Mouse (Mus musculus) urinary bladder, postnatal 10 days (tissue): Measurements from ENCODE around the gene Olfr56.
"Not testable (repeated sequence)": the region's sequence is repeated elsewhere in the genome, so short reads cannot be mapped to it uniquely, and the experiment has no call there.

Source experiments
- DNase-seq: peaks from one replicate; pipeline ENCODE4 v3.0.0; 2022; ENCODE audit warnings: low spot score

Olfr56 gene

DNA sequence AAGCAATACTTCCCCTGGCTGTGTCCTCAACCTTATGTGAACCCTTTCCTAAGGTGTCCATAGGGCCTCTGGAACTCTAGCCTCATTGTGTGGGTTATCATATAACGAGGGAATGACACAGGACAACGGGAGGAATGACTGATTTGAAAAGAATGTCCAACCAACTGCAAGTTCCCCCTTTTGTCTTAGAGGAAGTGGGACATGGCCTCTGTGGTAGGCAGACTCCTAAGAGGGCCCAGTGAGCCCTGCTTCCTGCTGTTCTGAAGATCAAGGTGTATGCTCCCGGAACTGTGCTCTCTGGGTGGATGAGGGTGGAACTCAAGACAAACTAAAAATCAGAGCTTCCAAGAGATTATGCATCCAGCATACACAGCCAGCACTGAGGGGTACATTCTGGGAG is 81.4 kb downstream of the Olfr56 start:
- not testable (repeated sequence) for DNase-seq

DNA sequence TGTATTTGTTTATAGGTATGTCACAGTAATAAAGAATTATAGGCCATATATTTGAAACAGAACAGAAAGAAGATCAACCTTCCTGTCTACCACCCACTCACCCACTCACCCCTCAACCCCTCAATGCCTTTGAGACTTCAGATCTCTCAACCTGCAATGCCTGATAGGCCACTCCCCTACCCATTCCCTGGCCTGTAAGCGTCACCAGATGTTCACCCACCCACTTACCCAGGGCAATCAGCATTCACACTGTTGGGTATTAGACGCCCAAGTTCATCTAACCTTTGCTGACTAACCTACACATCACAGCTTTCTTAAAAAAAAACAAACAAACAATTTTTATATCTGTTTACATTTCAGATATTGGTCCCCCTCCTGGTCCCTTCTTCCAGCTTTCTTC is 83.2 kb downstream of the Olfr56 start:
- not testable (repeated sequence) for DNase-seq

DNA sequence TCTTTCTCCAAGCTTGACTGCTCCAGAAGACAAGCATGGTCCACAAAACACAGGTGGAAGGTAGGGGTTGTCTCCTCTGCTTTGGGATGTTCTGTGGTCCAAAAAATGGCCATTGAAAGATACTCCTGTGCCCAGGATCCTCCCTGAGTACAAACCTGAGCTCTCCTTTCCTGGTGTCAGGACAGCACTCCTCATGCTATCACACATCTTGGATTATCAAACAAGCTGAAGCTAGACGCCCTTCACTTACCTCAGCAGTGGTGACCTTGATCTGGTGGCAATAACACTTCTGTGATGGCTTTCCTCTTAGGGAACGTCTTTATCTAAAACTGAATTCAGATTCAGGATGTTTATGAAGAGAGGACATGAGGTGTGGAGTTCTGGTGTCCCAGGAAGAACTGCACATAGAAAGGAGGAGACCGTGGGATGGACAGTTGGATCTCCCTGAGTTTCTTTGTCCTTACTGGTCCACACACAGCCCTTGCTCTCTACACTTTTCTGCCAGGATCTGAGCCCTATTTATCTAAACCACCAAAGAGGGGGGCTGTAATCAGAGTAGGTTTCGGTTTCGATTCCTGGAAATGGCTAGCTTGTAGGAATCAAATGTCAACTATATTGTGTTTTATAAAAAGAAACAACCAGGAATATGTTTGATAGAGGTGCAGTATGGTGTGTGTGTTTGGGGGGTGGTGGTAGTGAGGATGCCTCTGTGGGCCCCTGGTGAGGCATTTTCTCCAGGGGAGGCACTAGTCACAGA is 85.2 kb downstream of the Olfr56 start, which contains the start of gene Tgtp2:
Gene Tgtp2, minus strand, starts transcription at position 494 of the 757 bp plus-strand sequence.
- DNase-seq = not testable (repeated sequence)

DNA sequence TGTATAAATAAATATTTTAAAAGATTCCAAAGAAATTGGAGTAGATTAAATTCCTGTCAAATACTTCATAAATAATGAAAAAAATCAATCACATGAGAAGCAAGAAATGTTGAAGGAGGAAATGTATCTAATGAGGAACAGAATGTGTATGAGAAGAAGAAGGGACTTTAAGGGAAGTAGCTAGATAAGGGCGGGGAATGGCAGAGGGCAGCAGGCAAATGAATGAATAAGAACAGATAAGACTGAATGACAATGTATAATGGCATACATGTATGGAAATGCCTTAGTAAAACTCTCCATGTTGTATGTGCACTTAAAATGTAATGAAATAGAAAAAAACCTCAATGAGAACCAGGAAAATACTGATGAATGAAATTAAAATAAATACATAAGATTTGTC is 89.7 kb downstream of the Olfr56 start:
- no peak for DNase-seq

DNA sequence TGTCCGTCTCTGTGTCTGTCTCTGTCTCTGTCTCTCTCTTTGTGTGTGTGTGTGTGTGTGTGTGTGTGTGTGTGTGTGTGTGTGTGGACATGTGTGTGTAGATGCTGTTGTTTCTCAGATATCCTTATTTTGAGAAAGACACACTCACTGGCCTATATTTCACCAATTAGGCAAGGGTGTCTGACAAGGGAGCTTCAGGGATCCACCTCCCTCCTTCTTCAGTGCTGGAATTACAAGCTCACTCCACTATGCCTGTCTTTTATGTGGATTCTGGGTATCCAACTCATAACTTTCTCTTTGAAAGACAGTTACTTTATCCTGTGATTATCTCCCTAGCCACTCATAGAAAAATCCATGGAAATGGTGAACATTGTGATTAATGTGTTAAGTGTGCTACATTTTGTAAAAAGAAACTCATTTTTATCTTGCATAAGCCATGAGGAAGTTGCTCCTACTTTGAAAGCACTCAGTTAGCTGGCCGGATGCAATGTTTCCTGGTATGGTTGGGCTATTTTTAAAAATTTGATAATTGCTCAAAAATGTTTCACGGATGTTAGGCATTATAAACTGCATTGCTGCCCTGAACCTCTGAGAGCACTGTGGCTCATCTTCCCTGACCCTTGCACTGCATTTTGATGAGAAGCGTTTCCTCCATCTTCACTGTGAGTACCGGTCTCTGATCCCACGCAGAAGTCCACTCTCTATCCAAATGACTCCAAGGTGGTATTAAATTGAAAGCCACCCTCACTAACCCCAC is 97.5 kb downstream of the Olfr56 start, which contains the start of gene Ifi47:
Gene Ifi47, plus strand, starts transcription at position 587 of the 757 bp plus-strand sequence.
- DNase-seq = not testable (repeated sequence)

DNA sequence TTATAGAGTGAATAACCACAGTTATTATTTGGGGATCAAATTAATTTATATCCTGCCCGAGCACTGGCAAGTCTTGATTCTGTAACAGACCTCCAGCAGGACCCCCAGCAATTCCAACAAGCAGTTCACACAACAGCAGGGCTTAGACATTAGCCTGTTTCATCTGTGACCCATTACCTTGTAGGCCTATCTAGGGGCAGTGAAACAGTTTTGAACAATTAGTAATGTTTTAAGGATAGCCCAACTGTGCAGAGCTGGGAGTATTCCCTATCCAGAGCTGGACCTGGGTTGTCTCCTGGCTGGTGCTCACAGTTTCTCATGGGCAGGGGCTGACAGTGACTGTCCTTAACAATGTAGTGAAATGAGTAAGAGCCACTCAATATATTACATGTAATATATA is 98.3 kb downstream of the Olfr56 start:
- no peak for DNase-seq

DNA sequence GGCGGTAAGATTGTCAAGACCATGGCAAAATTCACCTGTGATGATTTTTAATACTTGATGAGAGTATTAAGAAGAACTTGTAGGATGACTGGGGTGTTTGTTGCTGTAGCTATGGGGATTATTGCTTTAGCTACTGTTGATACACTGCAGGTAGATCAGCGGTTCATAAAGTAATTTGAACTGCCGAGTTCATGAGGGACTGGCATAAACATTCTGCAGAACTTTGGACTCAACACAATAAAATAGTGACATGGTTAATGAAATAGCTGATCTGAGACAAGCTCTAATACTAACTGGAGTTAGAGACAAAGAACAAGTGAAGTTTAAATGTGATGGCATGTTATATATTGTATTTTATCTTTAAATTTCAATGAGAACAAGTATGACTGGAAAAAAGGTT is 100.0 kb downstream of the Olfr56 start:
- no peak for DNase-seq

DNA sequence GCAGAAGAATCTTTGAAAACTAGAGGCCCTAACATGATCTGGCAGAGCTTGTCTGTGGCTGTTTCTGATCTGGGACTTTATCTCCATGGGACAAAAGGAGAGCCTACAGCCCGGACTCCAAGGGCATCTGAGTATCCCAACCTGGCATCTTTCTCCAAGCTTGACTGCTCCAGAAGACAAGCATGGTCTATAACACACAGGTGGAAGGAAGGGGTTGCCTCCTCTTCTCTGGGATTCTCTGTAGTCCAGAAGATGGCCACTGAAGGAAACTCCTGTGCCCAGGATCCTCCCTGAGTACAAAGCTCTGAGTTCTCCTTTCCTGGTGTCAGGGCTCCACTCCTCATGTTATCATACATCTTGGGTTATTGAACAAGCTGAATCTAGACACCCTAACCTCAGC is 101.9 kb downstream of the Olfr56 start:
- DNase-seq = no peak

DNA sequence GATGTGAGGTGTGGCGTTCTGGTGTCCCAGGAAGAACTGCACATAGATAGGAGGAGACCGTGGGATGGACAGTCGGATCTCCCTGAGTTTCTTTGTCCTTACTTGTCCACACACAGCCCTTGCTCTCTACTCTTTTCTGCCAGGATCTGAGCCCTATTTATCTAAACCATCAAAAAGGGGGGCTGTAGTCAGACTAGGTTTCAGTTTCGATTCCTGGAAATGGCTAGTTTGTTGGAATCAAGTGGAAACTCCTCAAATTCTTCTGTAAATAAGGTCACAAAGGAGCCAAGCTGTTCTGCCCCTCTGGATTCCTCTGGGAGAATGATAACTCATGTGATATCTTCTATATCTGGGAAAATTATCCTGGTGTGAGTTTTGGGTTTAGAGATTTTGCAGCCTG is 102.7 kb downstream of the Olfr56 start:
- no peak for DNase-seq

DNA sequence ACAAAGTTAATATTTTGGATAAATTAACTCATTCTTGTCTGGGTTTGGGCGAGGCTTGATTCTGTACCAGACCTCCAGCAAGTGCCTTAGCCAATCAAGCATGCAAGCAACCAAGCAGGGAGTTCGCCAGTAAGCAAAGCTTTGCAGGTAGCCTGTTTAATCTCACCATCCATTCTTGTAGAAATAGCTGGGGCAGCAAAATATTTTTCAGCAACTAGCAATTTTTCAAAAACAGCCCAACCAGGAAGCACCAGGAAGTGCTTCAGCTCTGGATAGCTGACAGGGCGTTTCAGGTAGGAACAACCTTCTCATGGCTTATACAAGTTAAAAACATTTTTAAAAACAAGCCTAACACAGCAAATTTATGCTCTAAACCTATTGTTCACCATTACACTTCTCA is 103.2 kb downstream of the Olfr56 start:
- DNase-seq = no peak

DNA sequence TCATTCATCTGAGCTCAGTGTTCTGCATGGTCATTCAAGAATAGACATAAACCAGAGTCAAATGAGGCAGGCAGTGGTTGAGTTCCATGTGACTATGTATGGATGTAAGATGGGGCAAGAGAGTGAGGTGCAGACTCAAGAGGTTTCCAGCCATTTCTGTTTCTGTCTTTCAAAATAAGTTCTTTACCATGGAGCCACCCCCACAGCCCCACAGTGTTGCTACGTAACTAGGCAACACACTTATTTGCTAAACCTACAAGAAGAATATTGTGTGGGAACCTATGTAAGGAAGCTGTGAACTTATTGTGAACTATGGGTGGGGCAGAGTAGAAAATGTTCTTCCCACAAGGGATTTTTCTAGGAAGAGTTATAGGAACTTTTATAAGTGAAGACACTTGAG is 104.5 kb downstream of the Olfr56 start:
- DNase-seq = no peak

DNA sequence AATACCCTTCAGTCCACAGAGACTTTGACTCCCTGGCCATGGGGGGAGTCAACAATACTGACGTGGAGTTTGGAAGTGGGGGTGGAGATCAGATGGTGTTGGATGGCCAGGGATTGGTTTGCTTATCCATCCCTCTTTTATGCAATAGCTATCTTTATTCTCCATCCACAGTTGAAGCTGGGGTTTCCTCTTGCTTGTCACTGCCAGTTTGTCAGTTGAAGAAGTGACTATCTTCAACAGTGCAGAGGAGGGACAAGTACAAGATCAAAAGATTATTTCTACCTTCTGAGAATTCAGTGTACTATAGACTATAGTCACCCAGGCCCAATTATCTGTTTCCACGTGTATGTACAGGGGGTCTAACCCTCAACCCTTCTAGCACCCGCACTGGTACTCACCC is 105.1 kb downstream of the Olfr56 start:
- DNase-seq = no peak

DNA sequence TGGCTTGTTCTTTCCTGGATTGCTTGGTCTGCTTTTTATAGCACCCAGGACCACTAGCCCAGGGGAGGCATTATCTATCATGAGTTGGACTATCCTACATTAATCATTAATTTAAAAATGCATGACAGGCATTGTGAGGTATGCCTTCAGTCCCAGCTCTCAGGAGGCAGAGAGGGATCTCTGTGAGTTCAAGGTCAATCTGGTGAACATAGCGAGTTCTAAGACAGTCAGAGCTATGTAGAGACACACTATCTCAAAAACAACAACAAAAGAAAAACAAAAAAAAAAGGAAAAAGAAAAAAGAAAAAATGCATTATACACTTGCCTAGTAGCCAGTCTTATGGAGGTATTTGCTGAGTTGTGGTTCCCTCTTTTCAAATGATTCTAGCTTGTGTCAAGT is 105.7 kb downstream of the Olfr56 start:
- DNase-seq = no peak

DNA sequence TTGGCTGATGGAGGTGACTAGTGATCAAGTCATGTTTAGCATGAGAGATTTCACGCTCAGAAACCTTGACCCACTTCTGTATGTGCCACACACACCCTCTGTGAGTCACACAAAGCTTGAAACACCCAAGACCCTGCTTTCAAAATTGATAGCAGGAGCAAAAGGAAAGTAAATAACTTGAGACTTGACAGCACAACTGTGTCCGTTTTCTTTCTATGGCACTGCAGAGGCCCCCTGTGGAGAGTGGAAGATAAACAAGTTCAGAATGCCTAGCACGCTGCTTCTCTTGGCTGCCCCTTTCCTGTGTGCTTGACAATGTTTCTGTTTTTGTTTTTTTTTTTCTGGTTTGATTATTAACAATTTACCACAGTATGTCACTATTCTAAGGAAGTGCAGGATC is 106.2 kb downstream of the Olfr56 start:
- no peak for DNase-seq

DNA sequence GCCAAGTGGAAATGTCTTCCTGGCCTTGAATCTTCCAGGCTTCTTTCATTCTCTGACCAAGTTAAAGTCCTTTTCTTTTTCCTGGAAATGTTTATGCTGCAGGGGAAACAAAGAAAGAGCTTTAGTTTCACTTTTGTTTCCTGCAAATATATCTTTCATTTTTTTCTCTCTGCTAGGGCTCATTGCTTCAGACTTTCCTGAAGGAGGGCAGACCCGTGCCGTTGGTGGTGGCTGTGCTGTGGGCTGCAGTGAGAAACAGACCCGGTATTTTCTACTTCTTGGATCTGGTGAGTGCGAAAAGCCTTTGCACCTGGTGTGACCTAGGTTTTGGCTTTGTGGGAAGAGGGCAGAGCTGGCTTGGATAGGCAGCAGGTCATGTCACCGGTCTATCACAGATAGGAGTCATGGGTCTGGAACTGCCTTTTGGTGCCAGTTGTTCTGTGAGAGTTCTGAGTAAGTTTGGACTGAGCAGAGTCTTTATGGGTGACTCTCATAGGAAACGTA is 108.2 kb downstream of the Olfr56 start:
- DNase-seq = no peak

DNA sequence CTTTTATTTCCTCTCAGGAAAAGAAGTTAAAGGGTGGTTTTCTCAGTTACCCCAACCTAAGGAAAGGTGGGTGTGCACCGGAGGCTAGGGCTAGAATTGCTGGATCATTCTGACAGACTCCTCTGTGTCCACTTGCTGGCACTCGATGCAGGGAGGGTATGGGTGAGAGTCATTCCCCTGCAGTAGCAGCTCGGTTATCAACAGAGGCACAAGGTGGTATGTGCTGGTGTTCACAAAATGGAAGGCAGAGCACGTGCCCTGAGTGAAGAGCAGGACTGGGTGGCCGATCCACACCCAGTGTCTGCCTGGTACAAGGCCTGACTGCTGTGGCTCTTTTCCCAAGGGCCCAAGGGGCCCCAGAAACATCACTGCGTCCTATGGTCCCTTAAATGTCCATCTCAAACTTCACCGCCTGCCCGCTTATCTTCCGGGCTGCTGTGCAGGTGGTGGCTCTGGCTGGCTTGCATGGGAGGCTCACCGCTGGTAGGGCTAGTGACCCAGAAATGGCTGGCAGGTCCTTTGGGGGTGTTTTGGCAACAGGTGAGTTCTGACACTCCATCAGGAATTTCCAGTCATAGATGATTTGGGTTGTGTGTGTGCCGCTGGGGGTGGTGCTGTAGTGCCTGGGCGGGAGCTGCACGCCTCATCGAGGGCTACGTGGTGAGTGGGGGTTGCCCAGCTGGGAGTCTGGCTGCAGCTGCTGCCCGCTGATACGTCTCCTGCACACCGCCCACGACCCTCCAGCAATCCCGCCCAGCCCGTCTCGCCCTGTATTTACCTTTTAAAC is 109.3 kb downstream of the Olfr56 start:
- DNase-seq = no peak

DNA sequence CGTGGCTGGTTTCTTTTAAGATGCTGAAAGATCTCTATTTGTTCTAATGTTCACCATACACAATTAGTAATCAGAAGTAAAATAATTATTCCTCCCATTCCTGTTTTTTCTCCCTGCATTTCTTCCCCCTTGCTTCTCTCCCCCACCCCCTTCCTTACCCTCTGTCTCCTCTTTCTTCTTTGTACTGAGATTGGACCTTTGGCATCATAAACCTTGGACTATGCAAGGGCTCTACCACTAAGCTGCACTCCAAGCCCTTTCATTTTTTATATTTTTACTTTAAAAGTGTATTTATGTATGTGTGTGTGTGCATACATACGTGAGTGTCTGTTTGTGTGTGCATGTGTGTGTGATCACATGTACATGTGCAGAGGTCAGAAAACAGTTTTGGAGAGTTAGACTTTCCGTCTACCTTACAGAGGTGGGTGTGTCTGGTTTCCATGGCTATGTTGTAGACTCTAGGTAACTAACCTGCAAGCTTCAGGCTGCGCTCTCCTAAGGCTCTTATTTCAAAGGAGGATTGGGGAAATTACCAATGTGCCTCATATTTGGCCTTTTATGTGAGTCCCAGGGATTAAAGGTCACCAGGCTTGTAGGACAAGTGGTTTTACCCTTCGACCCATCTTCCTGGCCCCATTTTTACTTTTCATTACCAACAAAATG is 110.4 kb downstream of the Olfr56 start:
- no peak for DNase-seq

DNA sequence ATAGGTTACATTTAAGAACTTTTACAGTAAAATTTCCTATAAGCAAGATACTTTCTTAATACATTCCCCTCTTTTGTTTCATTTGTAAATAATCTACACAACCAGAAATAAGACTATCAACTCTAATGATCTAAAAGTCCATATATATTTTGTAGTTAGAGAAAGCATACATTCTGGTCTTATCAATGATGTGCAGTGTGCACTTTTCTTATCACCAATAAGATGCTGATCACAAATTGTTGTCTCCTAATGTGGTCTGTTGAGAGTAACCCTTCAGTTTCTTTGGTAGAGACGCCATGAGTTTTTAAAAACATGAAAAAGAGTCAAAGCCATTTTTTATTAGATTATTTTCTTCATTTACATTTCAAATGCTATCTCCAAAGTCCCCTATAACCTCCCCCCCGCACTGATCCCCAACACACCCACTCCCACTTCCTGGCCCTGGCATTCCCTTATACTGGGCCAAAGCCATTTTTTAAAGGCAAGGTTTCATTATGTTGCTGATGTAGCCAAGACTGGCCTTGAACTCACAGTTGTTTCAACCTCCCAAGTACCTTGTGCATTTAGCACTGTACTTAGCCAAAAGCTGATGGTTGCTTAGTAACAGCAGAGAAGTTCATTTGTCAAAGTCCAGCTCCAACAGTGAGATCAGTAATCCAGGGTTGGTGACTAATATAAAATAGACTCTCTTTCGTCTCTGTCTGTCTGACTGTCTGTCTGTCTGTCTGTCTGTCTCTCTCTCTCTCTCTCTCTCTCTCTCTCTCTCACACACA is 111.2 kb downstream of the Olfr56 start:
- DNase-seq = no peak

DNA sequence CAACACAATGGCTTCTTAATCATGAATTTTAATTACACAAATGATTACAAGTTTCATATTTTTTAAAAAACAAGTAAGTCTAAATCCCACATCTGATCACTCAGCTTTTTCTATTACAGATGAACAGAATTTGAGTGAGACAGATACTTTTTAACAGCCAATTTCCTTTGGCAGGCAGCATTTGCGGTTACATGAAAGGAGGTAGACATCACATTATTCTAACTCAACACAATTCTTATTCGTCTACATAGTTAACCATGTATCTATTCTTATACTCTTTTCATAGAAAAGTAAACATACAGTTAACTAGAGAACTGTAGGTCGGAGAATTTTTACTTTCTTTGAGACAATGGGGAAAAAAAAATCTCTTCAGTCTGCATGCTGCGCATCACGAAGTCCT is 111.9 kb downstream of the Olfr56 start:
- no peak for DNase-seq

DNA sequence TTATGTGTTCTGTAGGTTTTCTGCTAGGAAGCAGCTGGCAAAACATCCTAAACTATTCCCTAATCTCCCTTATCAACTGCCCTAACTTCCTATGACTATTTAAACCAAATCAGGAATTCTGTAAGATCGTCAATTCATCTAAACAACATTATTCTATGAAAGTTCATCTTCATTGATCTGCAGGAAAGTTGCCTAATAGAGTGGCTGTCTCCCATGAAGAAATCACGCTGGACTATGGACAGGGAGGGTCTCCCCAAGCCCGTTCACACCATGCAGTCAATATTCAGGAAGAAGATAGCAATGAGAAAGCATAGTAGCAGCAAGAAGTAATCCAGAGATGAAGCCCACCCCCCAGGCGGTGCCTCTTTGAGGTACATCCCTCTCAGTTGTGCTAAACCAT is 112.5 kb downstream of the Olfr56 start:
- DNase-seq = no peak

DNA sequence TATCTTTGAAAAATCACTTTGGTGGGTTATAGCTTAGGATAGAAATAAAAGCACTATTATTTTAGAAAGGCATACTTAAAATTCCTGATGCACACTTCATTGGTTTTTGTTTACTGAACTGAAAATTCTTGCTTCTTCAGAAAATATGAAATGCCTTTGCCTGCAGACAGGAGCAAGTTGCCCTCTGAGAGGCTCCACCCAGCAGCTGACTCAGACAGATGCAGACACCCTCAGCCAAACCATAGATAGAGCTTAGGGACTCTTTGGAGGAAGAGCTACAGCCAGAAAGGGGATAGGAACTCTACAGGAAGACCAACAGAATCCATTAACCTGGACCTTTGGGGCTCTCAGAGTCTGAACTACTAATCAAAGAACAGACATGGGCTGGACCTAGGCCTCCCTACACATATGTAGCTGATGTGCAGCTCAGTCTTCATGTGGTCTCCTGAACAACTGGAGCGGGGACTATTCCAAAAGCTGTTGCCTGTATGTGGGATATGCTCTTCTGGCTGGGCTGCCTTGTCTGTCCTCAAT is 113.4 kb downstream of the Olfr56 start:
- no peak for DNase-seq
